Mouse (Mus musculus): Measurements from ENCODE around the gene Baiap2l2. TPM values are rescaled to one million over a fixed set of nuclear protein-coding genes. Genes with fewer than 3 reads are reported as not detected.

Gene Baiap2l2
- polyA plus RNA-seq, 1 experiment from 2014 or later: 2.3 TPM

DNA sequence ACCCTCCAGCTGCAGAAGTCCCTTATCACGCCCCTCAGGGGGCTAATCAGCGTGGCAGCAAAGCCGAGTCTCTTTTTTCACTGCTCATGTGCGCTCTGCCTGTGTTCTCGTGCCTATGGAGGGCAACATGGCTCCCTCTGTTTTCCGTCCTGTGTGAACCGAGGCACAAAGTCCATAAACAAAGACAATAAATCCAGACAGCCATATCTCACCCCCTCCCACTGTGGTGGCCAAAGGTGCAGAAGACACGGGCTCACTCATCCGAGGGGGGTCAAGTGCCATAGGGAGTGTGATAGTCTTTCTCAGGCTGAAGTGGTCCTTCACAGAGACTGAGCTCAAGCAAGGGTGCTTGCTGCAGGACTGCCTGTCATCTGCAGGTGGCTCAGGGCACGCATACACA, 12.3 kb downstream of the Baiap2l2 start:
- no peak overlapping the region for H3K27ac ChIP-seq (ENCODE audit: low read depth, low read length)
- no peaks in the 10 kb centered on the region for H3K27me3 ChIP-seq (ENCODE audit: control insufficient read depth, insufficient read depth, low read length)
- no peak overlapping the region for H3K4me3 ChIP-seq (ENCODE audit: low read depth, low read length)
- no peak overlapping the region for H3K9ac ChIP-seq (replicated peaks; ENCODE audit: low read depth, low read length)
- H3K4me2 ChIP-seq (ENCODE audit: low read depth, low read length): no peak overlapping the region
- WGBS: 42% methylated on average over 10 of the region's 10 CpGs
- ATAC-seq (ENCODE audit: low read depth): no peak
- no peaks in the 10 kb centered on the region for H3K36me3 ChIP-seq (ENCODE audit: control insufficient read depth, insufficient read depth, low read length)
- no peaks in the 10 kb centered on the region; the same call in 1 of the 2 replicates for H3K9me3 ChIP-seq (ENCODE audit: control insufficient read depth, low read length)
- H3K4me1 ChIP-seq (ENCODE audit: control insufficient read depth, insufficient read depth, low read length): peaks cover 13% of the 10 kb centered on the region; the same call in 1 of the 2 replicates

DNA sequence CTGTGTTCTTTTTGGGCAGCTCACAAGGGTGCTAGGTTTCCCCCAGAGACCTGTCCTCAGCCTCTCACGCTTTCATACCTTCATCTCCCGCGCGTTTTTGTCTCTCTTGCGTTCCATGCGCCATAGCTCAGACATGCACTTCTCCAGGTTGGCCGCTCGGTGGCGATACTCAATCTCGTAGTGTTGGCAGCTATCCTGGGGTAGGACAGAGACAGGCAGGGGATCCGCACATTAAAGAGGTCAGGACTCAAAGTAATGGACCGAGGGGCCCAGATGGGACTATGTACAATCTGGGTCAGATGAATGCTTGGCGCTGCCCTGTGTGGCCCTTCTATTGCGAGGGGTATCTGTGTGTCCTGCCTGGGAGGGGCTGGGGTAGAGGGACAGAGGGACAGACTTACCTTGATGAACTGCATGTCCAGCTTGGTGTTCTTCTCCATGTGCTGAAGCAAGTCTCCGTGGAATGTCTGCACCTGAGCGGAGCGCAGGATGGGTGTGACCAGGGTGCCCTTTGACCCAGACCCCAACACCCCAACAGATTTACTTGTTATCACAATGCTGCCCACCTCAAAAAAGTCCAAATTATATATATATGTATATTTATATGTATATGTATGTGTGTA, 14.1 kb downstream of the Baiap2l2 start:
- WGBS: 14% methylated on average over 17 of the region's 17 CpGs
- Histone ChIP-seq H3K9me3 (ENCODE audit: control insufficient read depth, low read length) (no peaks in the 10 kb centered on the region), H3K9ac (replicated peaks; ENCODE audit: low read depth, low read length) (0 out of 2 replicates have a peak overlapping the region, but pooled peaks have one; percentile 11), H3K4me2 (ENCODE audit: low read depth, low read length) (peak overlapping the region; percentile 89), H3K4me1 (ENCODE audit: control insufficient read depth, insufficient read depth, low read length) (peaks cover 13% of the 10 kb centered on the region; the same call in 1 of the 2 replicates), H3K36me3 (ENCODE audit: control insufficient read depth, insufficient read depth, low read length) (no peaks in the 10 kb centered on the region), H3K4me3 (ENCODE audit: low read depth, low read length) (peak overlapping the region; percentile 31), H3K27me3 (ENCODE audit: control insufficient read depth, insufficient read depth, low read length) (no peaks in the 10 kb centered on the region), H3K27ac (ENCODE audit: low read depth, low read length) (no peak overlapping the region)
- ATAC-seq (ENCODE audit: low read depth): 0 out of 2 replicates have a peak, but pooled peaks have one; percentile 44

DNA sequence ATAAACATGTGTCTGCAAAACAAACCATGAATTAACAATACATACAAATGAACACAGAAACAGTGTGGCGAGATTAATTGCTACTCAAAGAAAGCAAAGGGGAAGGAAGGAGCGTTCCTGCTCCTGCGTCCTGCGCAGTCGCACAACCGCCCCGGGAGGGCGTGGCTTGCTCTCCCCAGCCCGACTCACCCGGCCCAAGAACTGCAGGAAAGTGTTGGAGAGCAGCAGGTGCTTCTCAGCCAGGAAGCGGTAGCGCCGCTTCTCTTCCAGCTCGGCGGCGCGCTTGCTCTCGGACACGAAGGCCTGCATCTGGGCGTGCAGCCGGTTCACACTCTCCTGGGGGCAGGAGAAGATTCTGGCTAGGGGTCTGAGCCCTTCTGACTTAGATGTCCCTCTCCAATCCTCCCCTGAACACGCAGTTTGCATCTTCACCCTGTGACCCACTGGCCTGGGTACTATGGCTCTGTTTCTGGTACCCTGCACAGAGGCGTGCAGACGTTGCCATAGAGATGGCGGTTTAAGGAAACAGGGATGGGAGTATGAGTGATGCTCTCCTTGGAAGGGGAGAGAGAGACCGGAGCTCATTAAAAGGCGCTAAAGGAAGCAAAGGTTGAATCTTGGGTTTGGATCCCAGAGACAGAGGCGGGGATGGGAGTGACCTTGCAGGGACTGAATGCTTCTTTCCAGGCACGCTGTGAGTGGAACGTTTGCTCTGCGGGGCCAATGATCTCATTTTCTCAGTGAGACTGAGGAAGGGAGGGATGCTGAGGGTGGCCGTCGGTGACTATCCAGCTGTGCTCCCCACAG, 14.8 kb downstream of the Baiap2l2 start:
- 0 out of 2 replicates have a peak overlapping the region, but pooled peaks have one; percentile 22 for H3K27ac ChIP-seq (ENCODE audit: low read depth, low read length)
- peak overlapping the region; percentile 31 for H3K4me3 ChIP-seq (ENCODE audit: low read depth, low read length)
- ATAC-seq (ENCODE audit: low read depth): peak; percentile 73
- peak overlapping the region; percentile 89 for H3K4me2 ChIP-seq (ENCODE audit: low read depth, low read length)
- H3K4me1 ChIP-seq (ENCODE audit: control insufficient read depth, insufficient read depth, low read length): peaks cover 13% of the 10 kb centered on the region; the same call in 1 of the 2 replicates
- no peaks in the 10 kb centered on the region for H3K36me3 ChIP-seq (ENCODE audit: control insufficient read depth, insufficient read depth, low read length)
- H3K27me3 ChIP-seq (ENCODE audit: control insufficient read depth, insufficient read depth, low read length): no peaks in the 10 kb centered on the region
- peak overlapping the region; percentile 25 for H3K9ac ChIP-seq (replicated peaks; ENCODE audit: low read depth, low read length)
- WGBS: under 1% methylated on average over 33 of the region's 33 CpGs
- no peaks in the 10 kb centered on the region for H3K9me3 ChIP-seq (ENCODE audit: control insufficient read depth, low read length)

DNA sequence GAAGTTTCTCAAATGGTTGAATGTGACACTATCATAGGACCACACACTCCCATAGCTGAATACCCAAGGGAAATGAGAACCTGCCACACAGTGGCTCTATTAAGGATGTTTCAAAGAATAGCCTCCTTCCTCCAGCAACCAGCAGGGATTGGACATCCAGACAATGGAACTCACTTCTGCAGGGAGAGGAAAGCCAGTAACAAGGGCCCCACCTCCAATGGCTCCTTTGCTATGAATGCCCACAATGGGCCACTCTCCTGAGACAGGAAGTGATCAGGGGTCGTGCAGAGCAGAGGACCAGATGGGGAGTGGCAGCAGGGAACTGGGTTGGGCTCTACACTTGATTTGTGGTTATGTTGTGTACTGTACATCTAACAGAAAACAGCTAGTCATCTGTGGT, 16.8 kb downstream of the Baiap2l2 start:
- no peak for ATAC-seq (ENCODE audit: low read depth)
- no peaks in the 10 kb centered on the region for H3K9me3 ChIP-seq (ENCODE audit: control insufficient read depth, low read length)
- no peak overlapping the region for H3K27ac ChIP-seq (ENCODE audit: low read depth, low read length)
- H3K4me3 ChIP-seq (ENCODE audit: low read depth, low read length): no peak overlapping the region
- no peaks in the 10 kb centered on the region for H3K27me3 ChIP-seq (ENCODE audit: control insufficient read depth, insufficient read depth, low read length)
- no peaks in the 10 kb centered on the region for H3K36me3 ChIP-seq (ENCODE audit: control insufficient read depth, insufficient read depth, low read length)
- H3K4me1 ChIP-seq (ENCODE audit: control insufficient read depth, insufficient read depth, low read length): peaks cover 13% of the 10 kb centered on the region; the same call in 1 of the 2 replicates
- no peak overlapping the region for H3K9ac ChIP-seq (replicated peaks; ENCODE audit: low read depth, low read length)
- WGBS: 35% methylated on average over 1 of the region's 1 CpGs
- H3K4me2 ChIP-seq (ENCODE audit: low read depth, low read length): no peak overlapping the region

DNA sequence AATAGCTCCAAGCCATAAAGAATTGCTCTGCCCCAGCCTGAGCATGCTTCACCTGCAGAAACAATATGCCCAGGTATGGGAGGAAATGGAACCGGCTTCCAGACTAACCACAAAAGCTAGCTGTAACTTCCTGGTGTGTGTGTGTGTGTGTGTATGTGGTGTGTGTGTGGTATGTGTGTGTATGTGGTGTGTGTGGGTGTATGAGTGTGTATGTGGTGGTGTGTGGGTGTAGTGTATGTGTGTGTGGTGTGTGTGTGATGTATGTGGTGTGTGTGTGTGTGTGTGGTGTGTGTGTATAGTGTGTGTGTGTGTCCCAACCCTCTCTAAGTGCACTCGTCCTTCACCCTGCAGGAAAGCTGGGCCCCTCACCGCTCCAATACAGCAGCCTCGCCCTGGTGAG, 20.0 kb downstream of the Baiap2l2 start:
- WGBS: 63% methylated on average over 4 of the region's 4 CpGs
- H3K4me2 ChIP-seq (ENCODE audit: low read depth, low read length): no peak overlapping the region
- H3K9ac ChIP-seq (replicated peaks; ENCODE audit: low read depth, low read length): no peak overlapping the region
- H3K9me3 ChIP-seq (ENCODE audit: control insufficient read depth, low read length): no peaks in the 10 kb centered on the region
- peaks cover 26% of the 10 kb centered on the region for H3K27me3 ChIP-seq (ENCODE audit: control insufficient read depth, insufficient read depth, low read length)
- H3K27ac ChIP-seq (ENCODE audit: low read depth, low read length): no peak overlapping the region
- H3K4me1 ChIP-seq (ENCODE audit: control insufficient read depth, insufficient read depth, low read length): peaks cover 13% of the 10 kb centered on the region
- no peaks in the 10 kb centered on the region for H3K36me3 ChIP-seq (ENCODE audit: control insufficient read depth, insufficient read depth, low read length)
- ATAC-seq (ENCODE audit: low read depth): no peak
- H3K4me3 ChIP-seq (ENCODE audit: low read depth, low read length): no peak overlapping the region

DNA sequence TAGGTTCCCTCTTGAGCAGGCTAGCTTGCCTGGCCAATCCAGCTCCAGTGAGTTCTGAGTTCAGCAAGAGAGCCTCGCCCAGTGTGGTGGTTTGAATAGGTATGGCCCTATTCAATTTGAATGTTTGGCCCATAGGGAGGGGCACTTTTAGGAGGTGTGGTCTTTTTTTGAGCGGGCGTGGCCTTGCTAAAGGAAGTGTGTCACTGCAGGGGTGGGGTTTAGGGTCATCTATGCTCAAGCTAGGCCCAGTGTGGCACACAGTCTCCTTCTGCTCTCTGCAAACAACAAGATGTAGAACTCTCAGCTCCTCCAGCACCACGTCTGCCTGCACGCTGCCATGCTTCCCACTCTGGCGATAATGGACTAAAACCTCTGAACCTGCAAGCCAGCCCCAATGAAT, 21.6 kb downstream of the Baiap2l2 start:
- Histone ChIP-seq H3K27ac (ENCODE audit: low read depth, low read length) (no peak overlapping the region), H3K27me3 (ENCODE audit: control insufficient read depth, insufficient read depth, low read length) (peaks cover 32% of the 10 kb centered on the region), H3K4me1 (ENCODE audit: control insufficient read depth, insufficient read depth, low read length) (peaks cover 9% of the 10 kb centered on the region), H3K9me3 (ENCODE audit: control insufficient read depth, low read length) (no peaks in the 10 kb centered on the region), H3K4me2 (ENCODE audit: low read depth, low read length) (no peak overlapping the region), H3K4me3 (ENCODE audit: low read depth, low read length) (no peak overlapping the region), H3K9ac (replicated peaks; ENCODE audit: low read depth, low read length) (no peak overlapping the region), H3K36me3 (ENCODE audit: control insufficient read depth, insufficient read depth, low read length) (no peaks in the 10 kb centered on the region)
- no peak for ATAC-seq (ENCODE audit: low read depth)
- 91% methylated on average over 6 of the region's 6 CpGs for WGBS

DNA sequence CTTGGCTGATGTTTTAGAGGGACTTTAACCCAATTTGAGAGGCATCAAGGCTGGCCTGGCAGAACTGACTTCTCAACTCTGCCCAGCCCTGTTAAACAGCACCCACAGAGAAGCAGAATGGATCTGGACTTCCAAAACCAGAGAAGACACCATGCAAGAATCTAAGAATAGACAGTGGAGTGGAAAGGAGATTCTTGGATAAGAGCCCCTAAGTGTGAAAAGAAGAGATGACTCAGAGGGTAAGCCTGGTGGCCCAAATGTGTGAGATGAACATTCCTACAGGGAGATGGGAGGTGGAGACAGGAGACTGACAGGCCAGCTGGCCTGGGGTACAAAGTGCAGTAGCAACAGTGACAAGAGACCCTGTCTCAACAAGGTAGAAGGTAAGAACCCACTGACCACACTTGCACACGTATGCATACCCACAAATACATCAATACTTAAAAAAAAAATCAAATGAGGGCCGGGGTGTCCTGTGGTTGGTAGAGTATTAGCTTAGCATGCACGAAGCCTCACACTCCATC, 22.5 kb downstream of the Baiap2l2 start:
- 91% methylated on average over 3 of the region's 3 CpGs for WGBS
- Histone ChIP-seq H3K36me3 (ENCODE audit: control insufficient read depth, insufficient read depth, low read length) (no peaks in the 10 kb centered on the region), H3K4me2 (ENCODE audit: low read depth, low read length) (no peak overlapping the region), H3K4me1 (ENCODE audit: control insufficient read depth, insufficient read depth, low read length) (peaks cover 9% of the 10 kb centered on the region), H3K9me3 (ENCODE audit: control insufficient read depth, low read length) (no peaks in the 10 kb centered on the region), H3K9ac (replicated peaks; ENCODE audit: low read depth, low read length) (no peak overlapping the region), H3K27ac (ENCODE audit: low read depth, low read length) (no peak overlapping the region), H3K4me3 (ENCODE audit: low read depth, low read length) (no peak overlapping the region), H3K27me3 (ENCODE audit: control insufficient read depth, insufficient read depth, low read length) (peaks cover 32% of the 10 kb centered on the region)
- ATAC-seq (ENCODE audit: low read depth): no peak

DNA sequence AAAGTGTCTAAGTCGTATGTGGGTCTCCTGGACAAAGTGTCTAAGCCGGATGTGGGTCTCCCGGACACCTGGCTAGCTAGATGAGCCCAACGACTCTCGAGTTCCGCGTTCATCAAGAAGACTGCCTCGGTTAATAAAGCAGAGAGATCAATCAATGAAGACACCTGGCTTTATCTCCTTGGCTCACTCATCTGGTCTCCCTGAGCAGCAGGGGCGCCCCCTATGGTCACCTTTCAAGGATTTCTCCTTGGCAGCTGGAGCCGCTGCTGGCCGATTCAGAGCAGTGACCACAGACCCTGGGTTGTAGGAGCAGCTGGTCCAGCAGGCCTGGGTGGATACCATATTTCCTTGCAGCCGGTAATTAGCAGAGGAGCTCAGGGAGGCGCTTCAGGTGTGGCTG, 23.0 kb downstream of the Baiap2l2 start:
- H3K9ac ChIP-seq (replicated peaks; ENCODE audit: low read depth, low read length): no peak overlapping the region
- H3K4me1 ChIP-seq (ENCODE audit: control insufficient read depth, insufficient read depth, low read length): peaks cover 9% of the 10 kb centered on the region
- no peaks in the 10 kb centered on the region for H3K9me3 ChIP-seq (ENCODE audit: control insufficient read depth, low read length)
- peaks cover 32% of the 10 kb centered on the region for H3K27me3 ChIP-seq (ENCODE audit: control insufficient read depth, insufficient read depth, low read length)
- 19% methylated on average over 13 of the region's 13 CpGs for WGBS
- no peak overlapping the region for H3K27ac ChIP-seq (ENCODE audit: low read depth, low read length)
- H3K4me2 ChIP-seq (ENCODE audit: low read depth, low read length): peak overlapping the region; percentile 94
- ATAC-seq (ENCODE audit: low read depth): no peak
- H3K36me3 ChIP-seq (ENCODE audit: control insufficient read depth, insufficient read depth, low read length): no peaks in the 10 kb centered on the region
- H3K4me3 ChIP-seq (ENCODE audit: low read depth, low read length): peak overlapping the region; percentile 47

DNA sequence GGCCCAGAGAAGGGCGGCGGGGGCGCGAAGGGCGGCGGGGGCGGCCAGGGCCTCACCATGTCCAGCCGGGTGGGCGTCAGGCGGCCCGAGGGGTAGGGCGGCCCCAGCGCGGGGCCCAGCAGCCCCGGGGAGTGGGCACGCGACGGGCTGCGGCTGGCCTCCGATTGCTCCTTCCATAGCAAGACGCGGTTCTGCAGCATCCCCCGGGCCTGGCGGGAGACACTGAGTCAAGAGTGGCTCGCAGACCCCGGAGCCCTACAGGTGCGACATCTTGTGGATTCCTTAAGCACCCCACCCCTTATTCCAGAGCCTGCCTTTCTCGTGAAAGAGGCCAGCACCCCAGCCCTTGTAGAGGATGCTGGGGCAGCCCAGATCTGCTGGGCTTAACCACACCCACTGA, 23.6 kb downstream of the Baiap2l2 start:
- Histone ChIP-seq H3K9ac (replicated peaks; ENCODE audit: low read depth, low read length) (peak overlapping the region; percentile 72), H3K9me3 (ENCODE audit: control insufficient read depth, low read length) (no peaks in the 10 kb centered on the region), H3K4me1 (ENCODE audit: control insufficient read depth, insufficient read depth, low read length) (peaks cover 9% of the 10 kb centered on the region), H3K27me3 (ENCODE audit: control insufficient read depth, insufficient read depth, low read length) (peaks cover 32% of the 10 kb centered on the region), H3K36me3 (ENCODE audit: control insufficient read depth, insufficient read depth, low read length) (no peaks in the 10 kb centered on the region), H3K4me3 (ENCODE audit: low read depth, low read length) (peak overlapping the region; percentile 47), H3K4me2 (ENCODE audit: low read depth, low read length) (peak overlapping the region; percentile 94), H3K27ac (ENCODE audit: low read depth, low read length) (no peak overlapping the region)
- ATAC-seq (ENCODE audit: low read depth): peak; percentile 44; the same call in 1 of the 2 replicates
- under 1% methylated on average over 22 of the region's 28 CpGs for WGBS
